Mouse (Mus musculus): ENCODE measurements around the gene Clk3.

GRCm38 (mm10) chr9:57775736-57776135, 10.1 kb upstream of the Clk3 start:
- TF ChIP-seq GATA1 (IDR thresholded peaks at IDR 0.05; ENCODE audit: borderline replicate concordance, low read length): no peak
- no peak for TF ChIP-seq FLI1 (IDR thresholded peaks at IDR 0.05; ENCODE audit: low read length)
